Mouse (Mus musculus) embryonic fibroblast, embryonic 13.5 days (primary cell): ENCODE results near the gene Ubash3b.

Source experiments
- CTCF ChIP-seq: IDR thresholded peaks from 2 replicates; pipeline ENCODE4 v1.5.1; 2011; ENCODE audit warnings: mild to moderate bottlenecking, control low read depth, low read length, moderate library complexity, borderline replicate concordance; ENCODE audit not compliant: insufficient read depth
- POLR2A ChIP-seq: IDR thresholded peaks from 2 replicates; pipeline ENCODE4 v1.6.1; 2011; ENCODE audit warnings: low read depth, mild to moderate bottlenecking, control low read depth, low read length, moderate library complexity

DNA sequence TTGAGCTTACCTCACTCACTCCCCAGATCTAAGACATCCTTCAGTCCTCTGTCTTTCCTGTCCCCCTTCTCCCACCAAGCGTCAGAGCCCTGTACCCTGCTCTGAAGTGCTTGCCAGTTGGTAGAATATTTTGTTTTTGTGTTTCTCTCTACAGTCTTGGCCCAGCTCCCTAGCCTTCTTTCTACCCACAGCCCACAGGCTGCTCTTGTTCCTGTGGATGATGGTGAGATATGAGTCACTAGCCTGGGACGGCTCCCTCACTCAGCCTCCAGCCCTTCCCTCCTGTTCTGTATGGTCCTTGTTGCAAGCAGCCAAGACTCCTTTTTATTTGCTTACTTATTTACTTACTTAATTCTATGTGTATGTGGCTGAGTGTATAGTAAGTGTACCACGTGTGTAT is 141.0 kb downstream of the Ubash3b start:
- TF ChIP-seq POLR2A, result no peak
- TF ChIP-seq CTCF, result no peak
